Mouse (Mus musculus): ENCODE measurements around the gene Ift22. TPM values are rescaled to one million over a fixed set of nuclear protein-coding genes. Genes with fewer than 3 reads are reported as not detected.
"Not testable (repeated sequence)": the region's sequence is repeated elsewhere in the genome, so short reads cannot be mapped to it uniquely, and the experiment has no call there.

Gene Ift22
- polyA plus RNA-seq, 1 experiment from 2014 or later = 80.7 TPM

- Histone ChIP-seq H3K9ac (ENCODE audit: low read length) (no peak overlapping the region), H3K27ac (replicated peaks; ENCODE audit: low read depth, low read length) (no peak overlapping the region), H3K4me1 (ENCODE audit: control insufficient read depth, insufficient read depth, low read length) (no peaks in the 10 kb centered on the region), H3K4me3 (ENCODE audit: low read depth, low read length) (no peak overlapping the region), H3K9me3 (ENCODE audit: control insufficient read depth, low read length) (no peaks in the 10 kb centered on the region), H3K27me3 (ENCODE audit: control insufficient read depth, insufficient read depth, low read length) (no peaks in the 10 kb centered on the region), H3K4me2 (ENCODE audit: low read depth, severe bottlenecking) (no peak overlapping the region), H3K36me3 (ENCODE audit: control insufficient read depth, insufficient read depth, low read length) (no peaks in the 10 kb centered on the region)
- WGBS = 67% methylated on average over 7 of the region's 7 CpGs
- ATAC-seq (ENCODE audit: insufficient number of reproducible peaks, low FRiP score, low TSS enrichment, low read depth) = no peak
- no peak for DNase-seq (ENCODE audit: low spot score)
Measured at GRCm38 (mm10) chr5:136935905-136936695, 28.1 kb downstream of the Ift22 start.

GRCm38 (mm10) chr5:136936750-136937149 lies 28.8 kb downstream of the Ift22 start:
- no peak overlapping the region for H3K27ac ChIP-seq (replicated peaks; ENCODE audit: low read depth, low read length)
- no peaks in the 10 kb centered on the region for H3K36me3 ChIP-seq (ENCODE audit: control insufficient read depth, insufficient read depth, low read length)
- 88% methylated on average over 6 of the region's 6 CpGs for WGBS
- H3K9me3 ChIP-seq (ENCODE audit: control insufficient read depth, low read length) = no peaks in the 10 kb centered on the region
- DNase-seq (ENCODE audit: low spot score) (no peak), ATAC-seq (ENCODE audit: insufficient number of reproducible peaks, low FRiP score, low TSS enrichment, low read depth) (no peak)
- no peaks in the 10 kb centered on the region for H3K27me3 ChIP-seq (ENCODE audit: control insufficient read depth, insufficient read depth, low read length)
- H3K4me2 ChIP-seq (ENCODE audit: low read depth, severe bottlenecking) = no peak overlapping the region
- no peak overlapping the region for H3K4me3 ChIP-seq (ENCODE audit: low read depth, low read length)
- H3K4me1 ChIP-seq (ENCODE audit: control insufficient read depth, insufficient read depth, low read length) = no peaks in the 10 kb centered on the region
- H3K9ac ChIP-seq (ENCODE audit: low read length) = no peak overlapping the region

GRCm38 (mm10) chr5:136937621-136938020 lies 29.7 kb downstream of the Ift22 start:
- WGBS = 87% methylated on average over 5 of the region's 5 CpGs

GRCm38 (mm10) chr5:136939284-136939683 lies 31.3 kb downstream of the Ift22 start:
- no peak overlapping the region for H3K27ac ChIP-seq (replicated peaks; ENCODE audit: low read depth, low read length)
- no peak overlapping the region for H3K4me2 ChIP-seq (ENCODE audit: low read depth, severe bottlenecking)
- DNase-seq (ENCODE audit: low spot score) (no peak), ATAC-seq (ENCODE audit: insufficient number of reproducible peaks, low FRiP score, low TSS enrichment, low read depth) (no peak)
- no peak overlapping the region for H3K4me3 ChIP-seq (ENCODE audit: low read depth, low read length)
- H3K36me3 ChIP-seq (ENCODE audit: control insufficient read depth, insufficient read depth, low read length) = no peaks in the 10 kb centered on the region
- H3K4me1 ChIP-seq (ENCODE audit: control insufficient read depth, insufficient read depth, low read length) = no peaks in the 10 kb centered on the region
- H3K9me3 ChIP-seq (ENCODE audit: control insufficient read depth, low read length) = no peaks in the 10 kb centered on the region
- no peak overlapping the region for H3K9ac ChIP-seq (ENCODE audit: low read length)
- 71% methylated on average over 7 of the region's 7 CpGs for WGBS
- no peaks in the 10 kb centered on the region for H3K27me3 ChIP-seq (ENCODE audit: control insufficient read depth, insufficient read depth, low read length)

More at GRCm38 (mm10) chr5:136937621-136938020, 29.7 kb downstream of the Ift22 start:
- Histone ChIP-seq H3K4me2 (ENCODE audit: low read depth, severe bottlenecking) (no peak overlapping the region), H3K4me1 (ENCODE audit: control insufficient read depth, insufficient read depth, low read length) (no peaks in the 10 kb centered on the region), H3K27ac (replicated peaks; ENCODE audit: low read depth, low read length) (no peak overlapping the region), H3K36me3 (ENCODE audit: control insufficient read depth, insufficient read depth, low read length) (no peaks in the 10 kb centered on the region), H3K9me3 (ENCODE audit: control insufficient read depth, low read length) (no peaks in the 10 kb centered on the region), H3K4me3 (ENCODE audit: low read depth, low read length) (no peak overlapping the region), H3K27me3 (ENCODE audit: control insufficient read depth, insufficient read depth, low read length) (no peaks in the 10 kb centered on the region), H3K9ac (ENCODE audit: low read length) (no peak overlapping the region)
- ATAC-seq (ENCODE audit: insufficient number of reproducible peaks, low FRiP score, low TSS enrichment, low read depth) (no peak), DNase-seq (ENCODE audit: low spot score) (no peak)

GRCm38 (mm10) chr5:136940029-136940428 lies 32.1 kb downstream of the Ift22 start:
- H3K4me1 ChIP-seq (ENCODE audit: control insufficient read depth, insufficient read depth, low read length); H3K9me3 ChIP-seq (ENCODE audit: control insufficient read depth, low read length); H3K36me3 ChIP-seq (ENCODE audit: control insufficient read depth, insufficient read depth, low read length); ATAC-seq (ENCODE audit: insufficient number of reproducible peaks, low FRiP score, low TSS enrichment, low read depth); H3K27me3 ChIP-seq (ENCODE audit: control insufficient read depth, insufficient read depth, low read length); H3K27ac ChIP-seq (replicated peaks; ENCODE audit: low read depth, low read length); H3K4me2 ChIP-seq (ENCODE audit: low read depth, severe bottlenecking); DNase-seq (ENCODE audit: low spot score); H3K9ac ChIP-seq (ENCODE audit: low read length); H3K4me3 ChIP-seq (ENCODE audit: low read depth, low read length): not testable (repeated sequence)
- 86% methylated on average over 6 of the region's 6 CpGs for WGBS

- no peaks in the 10 kb centered on the region for H3K27me3 ChIP-seq (ENCODE audit: control insufficient read depth, insufficient read depth, low read length)
- ATAC-seq (ENCODE audit: insufficient number of reproducible peaks, low FRiP score, low TSS enrichment, low read depth) = no peak
- H3K4me3 ChIP-seq (ENCODE audit: low read depth, low read length) = no peak overlapping the region
- H3K27ac ChIP-seq (replicated peaks; ENCODE audit: low read depth, low read length) = no peak overlapping the region
- no peak for DNase-seq (ENCODE audit: low spot score)
- no peak overlapping the region for H3K9ac ChIP-seq (ENCODE audit: low read length)
- H3K36me3 ChIP-seq (ENCODE audit: control insufficient read depth, insufficient read depth, low read length) = no peaks in the 10 kb centered on the region
- no peaks in the 10 kb centered on the region for H3K9me3 ChIP-seq (ENCODE audit: control insufficient read depth, low read length)
- 89% methylated on average over 12 of the region's 12 CpGs for WGBS
- no peak overlapping the region for H3K4me2 ChIP-seq (ENCODE audit: low read depth, severe bottlenecking)
- no peaks in the 10 kb centered on the region for H3K4me1 ChIP-seq (ENCODE audit: control insufficient read depth, insufficient read depth, low read length)
Measured at GRCm38 (mm10) chr5:136940845-136941560, 33.1 kb downstream of the Ift22 start.

- H3K4me1 ChIP-seq (ENCODE audit: control insufficient read depth, insufficient read depth, low read length) = no peaks in the 10 kb centered on the region
- ATAC-seq (ENCODE audit: insufficient number of reproducible peaks, low FRiP score, low TSS enrichment, low read depth) = no peak
- H3K9ac ChIP-seq (ENCODE audit: low read length) = no peak overlapping the region
- 87% methylated on average over 3 of the region's 3 CpGs for WGBS
- H3K36me3 ChIP-seq (ENCODE audit: control insufficient read depth, insufficient read depth, low read length) = no peaks in the 10 kb centered on the region
- no peak overlapping the region for H3K27ac ChIP-seq (replicated peaks; ENCODE audit: low read depth, low read length)
- H3K4me3 ChIP-seq (ENCODE audit: low read depth, low read length) = no peak overlapping the region
- H3K4me2 ChIP-seq (ENCODE audit: low read depth, severe bottlenecking) = no peak overlapping the region
- no peaks in the 10 kb centered on the region for H3K9me3 ChIP-seq (ENCODE audit: control insufficient read depth, low read length)
- DNase-seq (ENCODE audit: low spot score) = no peak
- H3K27me3 ChIP-seq (ENCODE audit: control insufficient read depth, insufficient read depth, low read length) = no peaks in the 10 kb centered on the region
Measured at GRCm38 (mm10) chr5:136942781-136943180, 34.8 kb downstream of the Ift22 start.

GRCm38 (mm10) chr5:136943382-136943781 lies 35.4 kb downstream of the Ift22 start:
- Histone ChIP-seq H3K4me3 (ENCODE audit: low read depth, low read length) (no peak overlapping the region), H3K36me3 (ENCODE audit: control insufficient read depth, insufficient read depth, low read length) (no peaks in the 10 kb centered on the region), H3K9ac (ENCODE audit: low read length) (no peak overlapping the region), H3K27ac (replicated peaks; ENCODE audit: low read depth, low read length) (no peak overlapping the region), H3K27me3 (ENCODE audit: control insufficient read depth, insufficient read depth, low read length) (no peaks in the 10 kb centered on the region), H3K9me3 (ENCODE audit: control insufficient read depth, low read length) (no peaks in the 10 kb centered on the region), H3K4me1 (ENCODE audit: control insufficient read depth, insufficient read depth, low read length) (no peaks in the 10 kb centered on the region), H3K4me2 (ENCODE audit: low read depth, severe bottlenecking) (no peak overlapping the region)
- no peak for DNase-seq (ENCODE audit: low spot score)
- WGBS = 86% methylated on average over 2 of the region's 2 CpGs
- no peak for ATAC-seq (ENCODE audit: insufficient number of reproducible peaks, low FRiP score, low TSS enrichment, low read depth)

All from limb, embryonic 11.5 days (tissue).